Mouse (Mus musculus) testis, adult 2 months (tissue): ENCODE results near the gene Fbxo2.

Experiments
- CTCF ChIP-seq: fragments of 200-500 bp; IDR thresholded peaks from 2 replicates; pipeline ENCODE4 v1.5.1; 2012; ENCODE audit warnings: low read depth, mild to moderate bottlenecking, inconsistent platforms, low read length, moderate library complexity; ENCODE audit not compliant: control insufficient read depth, insufficient read depth, insufficient replicate concordance
- POLR2A ChIP-seq: fragments of 200-500 bp; IDR thresholded peaks from 2 replicates; pipeline ENCODE4 v1.6.1; 2012; ENCODE audit warnings: low read depth, mild to moderate bottlenecking, inconsistent platforms, low read length, moderate library complexity; ENCODE audit not compliant: control insufficient read depth

DNA sequence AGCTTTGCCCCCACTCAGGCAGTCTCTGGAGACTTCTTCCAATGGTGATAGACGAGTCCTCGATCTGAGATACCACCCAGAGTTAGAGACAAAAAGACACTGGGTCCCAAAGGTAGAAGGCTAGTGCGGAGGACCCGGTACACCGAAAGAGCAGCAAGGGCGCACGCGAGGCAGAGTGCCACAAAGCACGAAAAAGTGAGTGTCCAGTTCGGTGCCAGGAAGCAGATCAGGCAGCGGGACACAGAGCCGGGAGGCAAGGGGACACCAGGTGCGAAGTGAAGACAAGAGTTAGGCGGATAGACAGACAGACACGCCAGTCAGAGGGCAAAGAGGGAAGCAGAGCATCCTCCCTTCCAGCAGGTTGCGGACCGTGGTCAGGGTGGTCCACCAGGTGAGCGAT lies 30.3 kb upstream of the Fbxo2 start, which contains the start of gene Mad2l2:
- TF ChIP-seq CTCF (no peak), POLR2A (no peak)
